Mouse (Mus musculus): Measurements from ENCODE around the gene Rcc1. TPM values are rescaled to one million over a fixed set of nuclear protein-coding genes. Genes with fewer than 3 reads are reported as not detected.
"Not testable (repeated sequence)": the region's sequence is repeated elsewhere in the genome, so short reads cannot be mapped to it uniquely, and the experiment has no call there.

Gene Rcc1
- polyA plus RNA-seq, 1 experiment from 2014 or later = 97.8 TPM

DNA sequence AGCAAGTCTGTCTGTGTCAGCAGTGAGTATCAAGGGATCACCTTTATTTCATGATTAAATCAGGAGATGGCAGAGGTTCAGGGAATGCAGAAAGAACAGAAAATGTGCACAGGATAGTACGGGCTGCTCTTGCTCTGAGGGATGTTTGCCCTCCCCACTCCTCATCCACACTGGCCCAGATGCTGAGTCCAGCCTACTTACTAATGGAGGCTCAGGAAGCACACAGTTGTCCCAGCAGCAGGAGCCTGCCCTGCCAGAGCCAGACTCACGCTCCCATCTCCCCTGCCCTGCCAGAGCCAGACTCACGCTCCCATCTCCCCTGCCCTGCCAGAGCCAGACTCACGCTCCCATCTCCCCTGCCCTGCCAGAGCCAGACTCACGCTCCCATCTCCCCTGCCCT lies 64.6 kb downstream of the Rcc1 start:
- not testable (repeated sequence) for DNase-seq (ENCODE audit: low spot score)

Other genes starting within 250 kb of the Rcc1 start
- 0.08 and 0.22 TPM in 2 replicates for gene Oprd1, start 209.1 kb downstream of the Rcc1 start, polyA plus RNA-seq (2015; fragmentation: Nextera tagmentation; extraction: Ambion mirVana)
- gene Ythdf2, start 141.3 kb downstream of the Rcc1 start, polyA plus RNA-seq (2015; fragmentation: Nextera tagmentation; extraction: Ambion mirVana) = 126 TPM in 2 replicates
- 32.8 and 43.6 TPM in 2 replicates for gene Gmeb1, start 92.0 kb downstream of the Rcc1 start, polyA plus RNA-seq (2015; fragmentation: Nextera tagmentation; extraction: Ambion mirVana)
- gene Taf12, start 79.2 kb downstream of the Rcc1 start, polyA plus RNA-seq (2015; fragmentation: Nextera tagmentation; extraction: Ambion mirVana) = 83.0 and 92.5 TPM in 2 replicates
- 10.8 and 11.9 TPM in 2 replicates for gene Rab42, start 50.2 kb downstream of the Rcc1 start, polyA plus RNA-seq (2015; fragmentation: Nextera tagmentation; extraction: Ambion mirVana)
- 53.2 and 55.1 TPM in 2 replicates for gene Trnau1ap, start 24.1 kb downstream of the Rcc1 start, polyA plus RNA-seq (2015; fragmentation: Nextera tagmentation; extraction: Ambion mirVana)
- gene Phactr4, start 68.9 kb upstream of the Rcc1 start, polyA plus RNA-seq (2015; fragmentation: Nextera tagmentation; extraction: Ambion mirVana) = 7.0 and 7.8 TPM in 2 replicates
- 30.5 and 31.5 TPM in 2 replicates for gene Med18, start 110.3 kb upstream of the Rcc1 start, polyA plus RNA-seq (2015; fragmentation: Nextera tagmentation; extraction: Ambion mirVana)
- gene Sesn2, start 156.9 kb upstream of the Rcc1 start, polyA plus RNA-seq (2015; fragmentation: Nextera tagmentation; extraction: Ambion mirVana) = 7.3 and 8.0 TPM in 2 replicates
- gene Atpif1, start 180.1 kb upstream of the Rcc1 start, polyA plus RNA-seq (2015; fragmentation: Nextera tagmentation; extraction: Ambion mirVana) = 874 and 945 TPM in 2 replicates
- gene Dnajc8, start 181.9 kb upstream of the Rcc1 start, polyA plus RNA-seq (2015; fragmentation: Nextera tagmentation; extraction: Ambion mirVana) = 190 and 199 TPM in 2 replicates
- gene Ptafr, start 210.5 kb upstream of the Rcc1 start, polyA plus RNA-seq (2015; fragmentation: Nextera tagmentation; extraction: Ambion mirVana) = 0.96 and 1.5 TPM in 2 replicates

Measured in thymus, postnatal 0 days (tissue).